Mouse (Mus musculus) embryonic facial prominence, embryonic 10.5 days (tissue): ENCODE results near the gene Dgkh. TPM values are rescaled to one million over a fixed set of nuclear protein-coding genes. Genes with fewer than 3 reads are reported as not detected.

Source experiments
- DNase-seq: peaks from one replicate; pipeline ENCODE4 v3.0.0-alpha.2; 2017; ENCODE audit warnings: low spot score
- H3K27ac ChIP-seq: fragments of 300-500 bp; sonication (generic); replicated peaks from 2 replicates; pipeline ENCODE4 v1.5.1; 2016; ENCODE audit warnings: mild to moderate bottlenecking
- H3K27me3 ChIP-seq: fragments of 300-500 bp; sonication (generic); replicated peaks from 2 replicates; pipeline ENCODE4 v1.6.1; 2016; ENCODE audit warnings: low read depth, mild to moderate bottlenecking; ENCODE audit not compliant: poor library complexity, severe bottlenecking
- H3K36me3 ChIP-seq: fragments of 300-500 bp; sonication (generic); replicated peaks from 2 replicates; pipeline ENCODE4 v1.6.1; 2016; ENCODE audit warnings: mild to moderate bottlenecking, moderate library complexity
- H3K4me1 ChIP-seq: fragments of 300-500 bp; sonication (generic); 2 replicates; pipeline ENCODE4 v1.6.1; 2016
- H3K4me3 ChIP-seq: fragments of 300-500 bp; sonication (generic); 2 replicates; pipeline ENCODE4 v1.5.1; 2016; ENCODE audit warnings: mild to moderate bottlenecking, moderate library complexity
- H3K9me3 ChIP-seq: fragments of 300-500 bp; sonication (generic); 2 replicates; pipeline ENCODE4 v1.6.1; 2016; ENCODE audit warnings: mild to moderate bottlenecking
- WGBS: fragments of 180-500 bp; shearing (Covaris S2); methylation state at CpG from one replicate; pipeline ENCODE4 v1.1.7; 2016; 5-methylcytosine and 5-hydroxymethylcytosine counted together
- polyA plus RNA-seq: library from polyadenylated mRNA; unstranded; fragments of >200 nt; fragmentation: Nextera tagmentation; extraction: Ambion mirVana; gene quantifications from 2 replicates; pipeline ENCODE4 v1.2.1, GENCODE M21; 2016

Gene Dgkh
- polyA plus RNA-seq, 1 experiment from 2014 or later, result 0.81 TPM

- DNase-seq, result no peak
- no peaks in the 10 kb centered on the region for H3K27me3 ChIP-seq
- no peaks in the 10 kb centered on the region for H3K36me3 ChIP-seq
- H3K27ac ChIP-seq, result no peak overlapping the region
- no peaks in the 10 kb centered on the region for H3K9me3 ChIP-seq
- no peaks in the 10 kb centered on the region for H3K4me1 ChIP-seq
- 81% methylated on average over 14 of the region's 14 CpGs for WGBS
- H3K4me3 ChIP-seq, result no peak overlapping the region
Observed at GRCm38 (mm10) chr14:78635612-78636400, 96.8 kb downstream of the Dgkh start.

DNA sequence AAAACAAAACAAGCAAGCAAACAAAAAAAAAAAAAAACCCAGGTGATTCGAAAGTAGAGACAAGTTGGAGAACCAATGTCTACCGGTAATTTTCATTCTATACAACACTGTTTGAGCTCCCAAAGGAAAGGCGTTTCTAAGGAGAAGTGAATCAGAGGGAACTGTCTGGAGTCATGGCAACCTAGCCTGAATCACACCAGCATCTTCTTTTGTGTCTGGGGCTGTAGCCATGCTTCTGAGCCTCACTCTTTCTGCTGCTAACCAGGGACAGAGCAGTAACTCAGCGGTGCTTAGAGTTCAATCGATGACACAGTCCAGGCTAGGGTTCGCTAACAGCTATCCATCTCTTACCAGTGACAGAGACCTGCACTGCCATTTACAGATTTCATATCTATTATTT lies 99.8 kb downstream of the Dgkh start:
- H3K9me3 ChIP-seq, result no peaks in the 10 kb centered on the region
- H3K36me3 ChIP-seq, result no peaks in the 10 kb centered on the region
- no peaks in the 10 kb centered on the region for H3K27me3 ChIP-seq
- WGBS, result 92% methylated on average over 6 of the region's 6 CpGs
- no peak for DNase-seq
- H3K27ac ChIP-seq, result no peak overlapping the region
- H3K4me1 ChIP-seq, result no peaks in the 10 kb centered on the region
- H3K4me3 ChIP-seq, result no peak overlapping the region

DNA sequence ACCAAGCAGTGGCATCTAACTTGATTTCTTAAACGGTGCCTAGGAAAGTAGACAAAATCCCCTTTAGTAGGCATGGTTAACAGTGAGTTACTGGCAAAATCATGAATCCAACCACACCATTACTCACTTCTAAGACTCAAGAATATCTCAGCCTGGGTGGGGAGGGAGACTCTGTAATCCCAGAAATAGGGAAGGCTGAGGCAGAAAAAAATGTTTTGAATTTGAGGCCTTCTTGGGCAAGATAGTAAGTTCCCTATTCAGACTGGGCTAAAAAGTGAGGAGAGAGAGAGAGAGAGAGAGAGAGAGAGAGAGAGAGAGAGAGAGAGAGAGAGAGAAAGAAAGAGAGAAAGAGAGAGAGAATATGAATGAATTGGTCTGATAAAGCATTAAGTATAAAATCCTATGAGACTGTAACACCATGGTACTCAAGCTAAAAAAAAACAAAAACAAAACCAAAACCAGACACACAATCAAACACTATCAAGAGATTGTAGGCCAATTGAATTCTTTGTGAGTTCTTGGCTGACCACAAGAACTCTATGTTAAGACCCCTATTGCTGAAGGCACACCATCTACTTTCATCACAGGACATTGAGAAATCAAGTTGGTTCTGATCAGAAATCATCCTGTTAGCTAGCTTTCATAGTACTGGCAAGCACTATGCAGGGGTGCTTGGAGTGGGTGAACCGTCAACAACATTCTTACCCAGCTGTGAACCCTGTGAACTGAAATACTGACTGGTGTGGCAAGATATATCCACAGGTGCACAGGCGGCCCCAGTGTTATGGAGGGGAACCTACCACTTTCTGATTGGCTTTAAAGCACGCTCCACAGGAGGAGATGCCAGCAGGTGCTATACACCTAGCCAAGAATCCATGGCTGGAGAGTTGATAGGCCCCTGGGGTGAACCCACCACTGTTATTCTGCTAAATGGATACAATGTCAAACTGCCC lies 101.4 kb downstream of the Dgkh start:
- Histone ChIP-seq H3K4me1 (no peaks in the 10 kb centered on the region), H3K27ac (no peak overlapping the region), H3K9me3 (no peaks in the 10 kb centered on the region), H3K27me3 (no peaks in the 10 kb centered on the region), H3K36me3 (0 out of 2 replicates have a peak, but pooled peaks cover 2% of the 10 kb centered on the region), H3K4me3 (no peak overlapping the region)
- 88% methylated on average over 4 of the region's 4 CpGs for WGBS
- no peak for DNase-seq

GRCm38 (mm10) chr14:78627516-78628275 lies 104.9 kb downstream of the Dgkh start:
- H3K4me1 ChIP-seq, result no peaks in the 10 kb centered on the region
- no peak for DNase-seq
- H3K27me3 ChIP-seq, result no peaks in the 10 kb centered on the region
- 0 out of 2 replicates have a peak, but pooled peaks cover 2% of the 10 kb centered on the region for H3K36me3 ChIP-seq
- whole genome bisulfite sequencing, result 85% methylated on average over 21 of the region's 21 CpGs
- H3K9me3 ChIP-seq, result no peaks in the 10 kb centered on the region
- no peak overlapping the region for H3K4me3 ChIP-seq
- H3K27ac ChIP-seq, result no peak overlapping the region

GRCm38 (mm10) chr14:78618883-78619295 lies 113.7 kb downstream of the Dgkh start:
- Histone ChIP-seq H3K36me3 (peaks cover 3% of the 10 kb centered on the region; the same call in 1 of the 2 replicates), H3K4me3 (no peak overlapping the region), H3K27me3 (no peaks in the 10 kb centered on the region), H3K27ac (no peak overlapping the region), H3K9me3 (no peaks in the 10 kb centered on the region), H3K4me1 (peaks cover 4% of the 10 kb centered on the region; the same call in 1 of the 2 replicates)
- no peak for DNase-seq
- 83% methylated on average over 9 of the region's 9 CpGs for WGBS

- no peaks in the 10 kb centered on the region for H3K9me3 ChIP-seq
- no peaks in the 10 kb centered on the region for H3K27me3 ChIP-seq
- peaks cover 8% of the 10 kb centered on the region for H3K4me1 ChIP-seq
- WGBS, result 75% methylated on average over 5 of the region's 5 CpGs
- no peaks in the 10 kb centered on the region; the same call in 1 of the 2 replicates for H3K36me3 ChIP-seq
- peak; percentile 20 for DNase-seq
- H3K4me3 ChIP-seq, result no peak overlapping the region
- H3K27ac ChIP-seq, result no peak overlapping the region
Observed at GRCm38 (mm10) chr14:78613569-78613968, 119.0 kb downstream of the Dgkh start.

DNA sequence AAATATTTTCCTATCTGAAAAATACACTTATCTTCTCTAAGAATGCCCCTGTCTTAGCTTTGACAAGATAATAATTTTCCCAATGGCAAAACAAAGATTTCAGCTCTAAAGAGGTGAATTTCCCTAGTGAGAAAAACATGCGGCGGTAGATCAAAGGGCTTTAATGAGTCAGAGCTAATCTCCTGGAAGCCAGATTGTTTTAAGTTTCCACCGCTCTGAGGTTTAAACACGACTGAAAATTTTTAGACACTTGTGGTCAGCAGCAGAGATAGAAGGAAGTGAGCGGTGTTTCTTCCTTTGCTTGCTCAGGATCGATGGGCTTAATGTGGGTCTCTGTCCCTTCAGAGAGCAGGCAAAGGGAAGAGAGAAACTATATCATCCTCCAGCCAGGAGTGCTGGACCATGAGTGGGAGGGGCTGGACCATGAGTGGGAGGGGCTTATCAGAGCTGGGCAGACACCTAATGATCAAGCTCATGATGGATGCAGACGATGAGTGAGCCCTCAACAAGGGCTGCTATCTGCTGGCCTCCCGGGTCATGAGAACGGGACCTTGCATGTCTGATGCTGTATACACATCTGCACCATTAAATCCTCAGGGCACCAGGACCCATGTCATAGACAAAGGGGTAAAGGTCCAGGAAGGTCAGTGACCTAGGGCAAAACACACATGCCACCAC lies 120.3 kb downstream of the Dgkh start:
- Histone ChIP-seq H3K27me3 (no peaks in the 10 kb centered on the region), H3K9me3 (no peaks in the 10 kb centered on the region), H3K4me1 (peaks cover 8% of the 10 kb centered on the region), H3K36me3 (no peaks in the 10 kb centered on the region; the same call in 1 of the 2 replicates), H3K4me3 (no peak overlapping the region), H3K27ac (no peak overlapping the region)
- no peak for DNase-seq
- WGBS, result 70% methylated on average over 9 of the region's 9 CpGs

GRCm38 (mm10) chr14:78594916-78595315 lies 137.7 kb downstream of the Dgkh start:
- Histone ChIP-seq H3K4me1 (no peaks in the 10 kb centered on the region), H3K4me3 (no peak overlapping the region), H3K27ac (no peak overlapping the region), H3K36me3 (0 out of 2 replicates have a peak, but pooled peaks cover 2% of the 10 kb centered on the region), H3K9me3 (no peaks in the 10 kb centered on the region), H3K27me3 (no peaks in the 10 kb centered on the region)
- no peak for DNase-seq
- WGBS, result 89% methylated on average over 6 of the region's 6 CpGs

DNA sequence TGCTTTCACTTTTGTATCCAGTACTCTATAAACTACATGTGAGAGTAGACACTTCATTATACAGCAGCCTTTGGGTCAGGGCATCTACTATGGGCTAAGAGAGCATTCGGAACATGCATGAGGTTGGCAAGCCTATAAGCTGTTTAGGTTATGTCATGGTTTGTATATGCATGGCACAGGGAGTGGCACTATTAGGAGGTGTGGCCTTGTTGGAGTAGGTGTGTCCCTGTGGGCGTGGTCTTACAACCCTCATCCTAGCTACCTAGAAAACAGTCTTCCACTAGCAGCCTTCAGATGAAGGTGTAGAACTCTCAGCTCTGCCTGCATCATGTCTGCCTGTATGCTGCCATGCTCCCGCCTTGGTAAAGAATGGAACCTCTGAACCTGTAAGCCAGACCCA lies 139.6 kb downstream of the Dgkh start:
- 89% methylated on average over 3 of the region's 3 CpGs for WGBS

GRCm38 (mm10) chr14:78590335-78590734 lies 142.2 kb downstream of the Dgkh start:
- H3K4me3 ChIP-seq, result no peak overlapping the region
- 6% methylated on average over 2 of the region's 2 CpGs for WGBS
- no peaks in the 10 kb centered on the region for H3K9me3 ChIP-seq
- peaks cover 2% of the 10 kb centered on the region; the same call in 1 of the 2 replicates for H3K36me3 ChIP-seq
- H3K4me1 ChIP-seq, result no peaks in the 10 kb centered on the region
- no peak overlapping the region for H3K27ac ChIP-seq
- DNase-seq, result peak; percentile 48
- no peaks in the 10 kb centered on the region for H3K27me3 ChIP-seq

More for the DNA sequence above, 139.6 kb downstream of the Dgkh start:
- no peak overlapping the region for H3K4me3 ChIP-seq
- no peaks in the 10 kb centered on the region for H3K9me3 ChIP-seq
- H3K27me3 ChIP-seq, result no peaks in the 10 kb centered on the region
- no peaks in the 10 kb centered on the region; the same call in 1 of the 2 replicates for H3K36me3 ChIP-seq
- no peak overlapping the region for H3K27ac ChIP-seq
- H3K4me1 ChIP-seq, result no peaks in the 10 kb centered on the region
- no peak for DNase-seq

DNA sequence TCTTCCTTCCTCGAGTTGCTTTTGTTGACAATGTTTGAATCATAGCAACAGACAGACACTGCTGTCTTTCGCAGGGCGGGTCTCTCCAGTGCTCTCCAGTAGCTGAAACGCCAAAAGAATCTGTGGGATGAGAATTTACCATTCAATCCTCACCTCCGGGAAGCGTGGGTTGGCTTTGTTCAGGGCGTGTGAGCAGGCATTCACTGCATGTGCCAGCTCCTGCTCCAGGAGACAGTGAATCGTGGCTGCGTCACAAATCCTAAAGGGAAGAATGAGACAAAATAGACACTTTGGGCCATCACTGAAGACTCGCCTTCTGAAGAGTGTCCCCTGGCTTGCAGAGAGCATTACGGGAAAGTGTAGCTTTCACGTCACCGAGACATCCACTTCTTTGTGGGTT lies 148.4 kb downstream of the Dgkh start:
- H3K36me3 ChIP-seq, result peaks cover 18% of the 10 kb centered on the region; the same call in 1 of the 2 replicates
- no peaks in the 10 kb centered on the region for H3K4me1 ChIP-seq
- 91% methylated on average over 13 of the region's 13 CpGs for WGBS
- no peaks in the 10 kb centered on the region for H3K27me3 ChIP-seq
- no peak for DNase-seq
- no peak overlapping the region for H3K4me3 ChIP-seq
- H3K27ac ChIP-seq, result no peak overlapping the region
- no peaks in the 10 kb centered on the region for H3K9me3 ChIP-seq
